ENCODE assay signal across 8 mouse cellular contexts in genomic region chr11:75509741-75510626, GRCm38 (mm10). TPM values are rescaled to one million over a fixed set of nuclear protein-coding genes. Genes with fewer than 3 reads are reported as not detected.
DNase-seq lines count a peak whose midpoint lies in the region; ATAC-seq and TF ChIP-seq lines count a peak whose summit lies in the region.

Gene Rilp (plus strand): TSS chr11:75510094.

- H3K4me2 ChIP-seq in limb, embryonic 15.5 days = peak within 1 kb of the TSS; percentile 100
- peak within 1 kb of the TSS; percentile 95 for H3K4me2 ChIP-seq in midbrain, embryonic 14.5 days (ENCODE audit: low read length)

- DNase-seq in thymus, postnatal 10 days (ENCODE audit: low spot score in 2 of 2) = peak; percentile 20 to 63
- no peak for DNase-seq in thymus, postnatal 25 days
- peak; percentile 87 for DNase-seq in gastrocnemius, postnatal 25 days
- DNase-seq in midbrain, embryonic 14.5 days = peak; percentile 82
- DNase-seq in urinary bladder, postnatal 14 days (ENCODE audit: low spot score) = peak; percentile 65

- peak; percentile 53 for ATAC-seq in inflammation-experienced regulatory T-cells, adult 6 months
- peak; percentile 75 for ATAC-seq in limb, embryonic 15.5 days (ENCODE audit: insufficient number of reproducible peaks, low FRiP score, low TSS enrichment, low read depth)
- peak; percentile 82 for ATAC-seq in midbrain, embryonic 14.5 days (ENCODE audit: low FRiP score, low TSS enrichment)

- H3K4me1 ChIP-seq in cortical plate, adult 2 months (ENCODE audit: control insufficient read depth, insufficient read depth, low read length) = peaks cover 1% of the 10 kb centered on the region; the same call in 1 of the 2 replicates
- H3K4me1 ChIP-seq in limb, embryonic 15.5 days = peaks cover 29% of the 10 kb centered on the region
- H3K4me1 ChIP-seq in midbrain, embryonic 14.5 days (ENCODE audit: control insufficient read depth, insufficient read depth, low read length) = 0 out of 2 replicates have a peak, but pooled peaks cover 10% of the 10 kb centered on the region

- H3K27me3 ChIP-seq in limb, embryonic 15.5 days = no peaks in the 10 kb centered on the region
- H3K27me3 ChIP-seq in midbrain, embryonic 14.5 days (ENCODE audit: control insufficient read depth, insufficient read depth, low read length) = no peaks in the 10 kb centered on the region

- TF ChIP-seq POLR2A in cortical plate, adult 2 months (IDR thresholded peaks at IDR 0.05; ENCODE audit: extremely low read depth, insufficient read depth, low read length) = no peak

- H3K27ac ChIP-seq in cortical plate, adult 2 months (ENCODE audit: insufficient read depth, low read length) = peak within 1 kb of the TSS; percentile 47
- H3K27ac ChIP-seq in limb, embryonic 15.5 days = peak within 1 kb of the TSS; percentile 79
- H3K27ac ChIP-seq in midbrain, embryonic 14.5 days (replicated peaks; ENCODE audit: low read depth, low read length) = peak within 1 kb of the TSS; percentile 78

- WGBS in limb, embryonic 15.5 days = 2% methylated on average over 43 of the region's 43 CpGs
- WGBS in midbrain, embryonic 14.5 days = 3% methylated on average over 43 of the region's 43 CpGs

- no peaks in the 10 kb centered on the region for H3K9me3 ChIP-seq in limb, embryonic 15.5 days
- no peaks in the 10 kb centered on the region for H3K9me3 ChIP-seq in midbrain, embryonic 14.5 days (ENCODE audit: control insufficient read depth, low read length)

- peak within 1 kb of the TSS; percentile 37 for H3K4me3 ChIP-seq in cortical plate, adult 2 months (ENCODE audit: insufficient read depth, low read length)
- H3K4me3 ChIP-seq in limb, embryonic 15.5 days = peak within 1 kb of the TSS; percentile 56
- H3K4me3 ChIP-seq in midbrain, embryonic 14.5 days (replicated peaks; ENCODE audit: low read depth, low read length) = peak within 1 kb of the TSS; percentile 47

- peak within 1 kb of the TSS; percentile 47 for H3K9ac ChIP-seq in limb, embryonic 15.5 days
- H3K9ac ChIP-seq in midbrain, embryonic 14.5 days (replicated peaks; ENCODE audit: low read length) = peak within 1 kb of the TSS; percentile 66

- TF ChIP-seq CTCF in cortical plate, adult 2 months (IDR thresholded peaks at IDR 0.05; ENCODE audit: extremely low read depth, insufficient read depth, low read length) = no peak

- peaks cover 41% of the 10 kb centered on the region for H3K36me3 ChIP-seq in limb, embryonic 15.5 days
- H3K36me3 ChIP-seq in midbrain, embryonic 14.5 days (ENCODE audit: control insufficient read depth, insufficient read depth, low read length) = peaks cover 50% of the 10 kb centered on the region

RNA-seq across cellular contexts. Expression of gene Rilp, which starts in this region (rescaled TPM):
- polyA plus RNA-seq in cortical plate, adult 2 months (2012; rRNA removed) = 2.8 TPM in 2 replicates
- total RNA-seq in gastrocnemius, postnatal 25 days (2021) = 10 to 100 TPM; 39.2 to 42.8 TPM
- not detected for polyA plus RNA-seq in inflammation-experienced regulatory T-cells, adult 6 months (2017; shearing (Covaris generic))
- polyA plus RNA-seq in limb, embryonic 15.5 days (2015; fragmentation: Nextera tagmentation; extraction: Ambion mirVana) = 0.45 and 0.73 TPM in 2 replicates
- polyA plus RNA-seq in midbrain, embryonic 14.5 days (2014; fragmentation: Nextera tagmentation; extraction: Ambion mirVana) = 1.0 and 1.6 TPM in 2 replicates

Comparison
In these comparisons a context has a peak if more than half of its experiments do, and no peak if none do; other contexts are left out.
1. Peak in ATAC-seq in inflammation-experienced regulatory T-cells, adult 6 months; RNA of the gene not detected or under 1 TPM.
2. Peak in ATAC-seq, H3K4me3 ChIP-seq, H3K27ac ChIP-seq, H3K9ac ChIP-seq and H3K4me2 ChIP-seq in limb, embryonic 15.5 days; RNA of the gene not detected or under 1 TPM.